ENCODE assay signal across 8 mouse cellular contexts in the genomic region with DNA sequence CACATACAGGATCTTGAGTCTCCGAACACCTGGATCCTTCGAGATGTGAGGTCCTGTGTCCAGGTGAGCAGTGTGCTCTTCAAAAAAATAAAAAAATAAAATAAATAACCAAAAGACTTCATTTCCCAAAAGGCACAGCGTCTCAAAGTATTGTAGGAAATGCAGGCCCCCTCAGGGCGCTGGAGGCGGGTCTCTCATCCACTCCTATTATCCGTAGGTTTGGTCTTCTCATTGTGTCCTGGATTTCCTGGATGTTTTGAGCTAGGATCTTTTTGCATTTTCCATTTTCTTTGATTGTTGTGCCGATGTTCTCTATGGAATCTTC.
DNase-seq lines count a peak whose midpoint lies in the region; ATAC-seq and TF ChIP-seq lines count a peak whose summit lies in the region.
"Not testable (repeated sequence)": the region's sequence is repeated elsewhere in the genome, so short reads cannot be mapped to it uniquely, and the experiment has no call there.

No protein-coding gene starts in this region.

- not testable (repeated sequence) for TF ChIP-seq EP300 in liver, embryonic 14.5 days (IDR thresholded peaks at IDR 0.05; ENCODE audit: low read depth); stomach, postnatal 0 days (optimal IDR thresholded peaks at IDR 0.05)

- H3K27me3 ChIP-seq in forebrain, embryonic 15.5 days; intestine, embryonic 16.5 days (replicated peaks; ENCODE audit: control insufficient read depth, insufficient read depth, low read length); liver, embryonic 14.5 days (ENCODE audit: control insufficient read depth, insufficient read depth, low read length); stomach, postnatal 0 days (ENCODE audit: control insufficient read depth, insufficient read depth, low read length): not testable (repeated sequence)

- not testable (repeated sequence) for H3K36me3 ChIP-seq in forebrain, embryonic 15.5 days; intestine, embryonic 16.5 days (ENCODE audit: control insufficient read depth, insufficient read depth, low read length); liver, embryonic 14.5 days (replicated peaks; ENCODE audit: control insufficient read depth, insufficient read depth, low read depth); stomach, postnatal 0 days (ENCODE audit: control insufficient read depth, insufficient read depth, low read length)

- peak; percentile 74 for ATAC-seq in activated CD4-positive, CD25-positive, alpha-beta regulatory T cell, adult 4 months
- ATAC-seq in forebrain, embryonic 15.5 days (replicated peaks): peak; percentile 64
- ATAC-seq in hematopoietic stem cell, adult 5-6 weeks (replicated peaks in 1 of 2; ENCODE audit: insufficient read depth in 1 of 2, low FRiP score in 2 of 2, low TSS enrichment in 1 of 2, low read depth in 1 of 2, poor library complexity in 2 of 2, severe bottlenecking in 2 of 2): peak; percentile 60 to 65
- ATAC-seq in intestine, embryonic 16.5 days: peak; percentile 81
- ATAC-seq in liver, embryonic 14.5 days (ENCODE audit: insufficient read depth): peak; percentile 65
- ATAC-seq in megakaryocyte, adult 5-6 weeks (ENCODE audit: poor library complexity, severe bottlenecking): peak; percentile 84
- peak; percentile 77 for ATAC-seq in monocyte, adult 5-6 weeks (replicated peaks; ENCODE audit: insufficient number of reproducible peaks, low FRiP score, low TSS enrichment, poor library complexity, severe bottlenecking)
- peak; percentile 74 for ATAC-seq in stomach, postnatal 0 days (ENCODE audit: low FRiP score, low TSS enrichment)

- H3K4me3 ChIP-seq in forebrain, embryonic 15.5 days; intestine, embryonic 16.5 days (ENCODE audit: low read length); liver, embryonic 14.5 days (ENCODE audit: insufficient read depth in 1 of 2, low read depth in 2 of 2, low read length in 2 of 2); stomach, postnatal 0 days (ENCODE audit: low read depth, low read length): not testable (repeated sequence)

- not testable (repeated sequence) for H3K4me2 ChIP-seq in forebrain, embryonic 15.5 days (replicated peaks); intestine, embryonic 16.5 days (ENCODE audit: low read depth, low read length); liver, embryonic 14.5 days (ENCODE audit: low read depth); stomach, postnatal 0 days (replicated peaks; ENCODE audit: low read depth)

- not testable (repeated sequence) for TF ChIP-seq CTCF in liver, embryonic 14.5 days (IDR thresholded peaks at IDR 0.05; ENCODE audit: low read depth); stomach, postnatal 0 days (IDR thresholded peaks at IDR 0.05; ENCODE audit: low read depth)

- not testable (repeated sequence) for H3K9me3 ChIP-seq in forebrain, embryonic 15.5 days; intestine, embryonic 16.5 days (ENCODE audit: control insufficient read depth, low read length); liver, embryonic 14.5 days (ENCODE audit: control insufficient read depth, low read length); stomach, postnatal 0 days (ENCODE audit: control insufficient read depth, low read length)

- not testable (repeated sequence) for H3K27ac ChIP-seq in forebrain, embryonic 15.5 days (replicated peaks); intestine, embryonic 16.5 days (ENCODE audit: low read length); liver, embryonic 14.5 days; stomach, postnatal 0 days (replicated peaks)

- not testable (repeated sequence) for H3K4me1 ChIP-seq in forebrain, embryonic 15.5 days; intestine, embryonic 16.5 days (ENCODE audit: control insufficient read depth, insufficient read depth, low read length); liver, embryonic 14.5 days (replicated peaks; ENCODE audit: control insufficient read depth in 2 of 2, insufficient read depth in 2 of 2, low read length in 1 of 2); stomach, postnatal 0 days (replicated peaks; ENCODE audit: control insufficient read depth, insufficient read depth)

- 90% methylated on average over 5 of the region's 7 CpGs for WGBS in forebrain, embryonic 15.5 days
- WGBS in intestine, embryonic 16.5 days: 91% methylated on average over 4 of the region's 7 CpGs
- 86% methylated on average over 4 of the region's 7 CpGs for WGBS in liver, embryonic 14.5 days (ENCODE audit: insufficient replicate concordance)
- WGBS in stomach, postnatal 0 days: 90% methylated on average over 4 of the region's 7 CpGs

- not testable (repeated sequence) for H3K9ac ChIP-seq in forebrain, embryonic 15.5 days (replicated peaks); intestine, embryonic 16.5 days (ENCODE audit: low read depth, low read length); liver, embryonic 14.5 days (replicated peaks); stomach, postnatal 0 days (ENCODE audit: low read length)

- not testable (repeated sequence) for DNase-seq in liver, embryonic 14.5 days (ENCODE audit: low read depth in 3 of 3, low spot score in 3 of 3); stomach, postnatal 0 days (ENCODE audit: low spot score)
